Mouse (Mus musculus) ES-Bruce4 (cell line): ENCODE results near the gene Ipcef1.

Experiments
- CTCF ChIP-seq: IDR thresholded peaks from one replicate; pipeline ENCODE4 v1.8.1; 2011; ENCODE audit warnings: low read depth, low read length
- EP300 ChIP-seq: IDR thresholded peaks from 2 replicates; pipeline ENCODE4 v1.6.1; 2011; ENCODE audit warnings: low read depth, low read length; ENCODE audit not compliant: insufficient read depth
- POLR2A ChIP-seq: IDR thresholded peaks from one replicate; pipeline ENCODE4 v1.8.1; 2011; ENCODE audit warnings: low read length; ENCODE audit not compliant: insufficient read depth

DNA sequence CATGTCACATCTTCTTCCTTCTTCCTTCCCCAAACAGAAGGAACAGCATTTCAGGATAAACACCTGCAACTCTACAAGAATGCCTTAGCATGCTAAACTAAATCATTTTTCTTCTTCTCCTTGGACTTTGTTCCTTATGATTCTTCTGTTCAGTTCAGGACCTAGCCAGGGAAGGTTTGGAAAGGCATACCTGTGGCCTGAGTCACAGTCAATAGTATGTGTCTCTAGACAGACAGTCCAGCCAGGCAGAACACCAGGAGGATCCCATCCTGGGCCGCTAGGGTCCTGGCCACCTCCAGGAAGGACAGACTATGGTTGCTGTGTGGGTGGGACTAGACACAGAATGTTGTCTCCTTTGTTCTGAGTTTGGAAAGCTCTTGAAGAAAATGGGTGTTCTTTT lies 27.2 kb downstream of the Ipcef1 start:
- TF ChIP-seq CTCF (no peak), POLR2A (no peak), EP300 (no peak)
